Mouse (Mus musculus) spleen, adult 18-20 months (tissue): Measurements from ENCODE around the gene Neb.
"Not testable (repeated sequence)": the region's sequence is repeated elsewhere in the genome, so short reads cannot be mapped to it uniquely, and the experiment has no call there.

ENCODE experiments used
- DNase-seq, 2 experiments: peaks; one replicate each; pipeline ENCODE4 v3.0.0; 2022; ENCODE audit warnings: mixed read lengths in 2 of 2

Neb gene

DNA sequence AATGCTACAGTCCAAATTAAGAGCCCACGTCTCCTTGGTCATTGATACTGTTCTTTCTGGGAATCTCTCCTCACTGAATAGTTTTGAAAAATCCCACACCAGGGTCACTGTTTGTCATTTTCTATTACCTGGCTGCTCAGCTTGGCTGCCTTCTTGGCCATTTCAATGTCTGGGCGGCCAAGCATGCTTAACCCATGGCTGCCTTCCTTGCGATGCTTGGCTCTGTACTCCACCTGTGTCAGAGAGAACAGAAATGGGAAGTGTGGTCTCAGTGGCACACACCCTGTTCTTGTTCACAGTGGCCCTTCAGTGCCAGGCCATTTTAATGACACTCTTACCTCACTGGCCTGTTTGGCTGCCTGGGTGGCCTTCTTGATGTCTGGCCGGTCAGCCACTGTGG is 203.3 kb downstream of the Neb start:
- DNase-seq = peak in 1 of 2 experiments; percentile 10

DNA sequence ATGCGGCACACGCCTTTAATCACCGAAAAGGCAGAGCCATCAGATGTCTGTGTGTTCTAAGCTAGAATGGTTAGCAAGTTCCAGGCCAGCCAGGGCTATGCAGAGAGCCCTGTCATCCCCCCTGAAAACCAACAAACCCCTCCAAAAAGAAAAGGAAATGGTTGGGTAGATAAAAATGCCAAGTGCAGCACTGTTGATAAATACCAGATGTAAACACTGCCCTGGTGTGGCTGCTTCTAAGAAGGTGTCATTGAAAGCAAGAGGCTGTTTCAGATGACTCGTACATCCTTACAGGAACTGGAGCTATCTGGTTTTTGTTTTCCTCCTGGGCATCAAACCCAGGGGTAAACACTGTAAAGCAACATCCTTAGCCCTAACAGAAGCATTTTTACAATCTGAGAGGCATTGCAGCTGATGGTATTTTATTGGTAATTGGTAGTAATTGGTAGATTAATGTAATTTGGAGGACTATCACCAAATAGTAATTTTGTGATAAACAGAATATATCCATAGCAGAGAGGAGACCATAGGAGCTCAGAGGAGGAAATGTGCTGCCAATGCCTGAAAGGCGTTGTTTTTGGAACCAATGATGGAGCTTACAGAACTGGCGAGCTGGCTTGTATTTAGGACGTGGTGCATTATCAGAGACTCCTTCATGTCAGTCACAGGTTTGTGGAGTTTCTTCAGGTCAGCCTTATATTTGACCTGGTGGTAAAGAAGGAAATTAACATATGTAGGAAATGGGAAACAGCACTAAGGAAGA is 208.8 kb downstream of the Neb start:
- no peak for DNase-seq

DNA sequence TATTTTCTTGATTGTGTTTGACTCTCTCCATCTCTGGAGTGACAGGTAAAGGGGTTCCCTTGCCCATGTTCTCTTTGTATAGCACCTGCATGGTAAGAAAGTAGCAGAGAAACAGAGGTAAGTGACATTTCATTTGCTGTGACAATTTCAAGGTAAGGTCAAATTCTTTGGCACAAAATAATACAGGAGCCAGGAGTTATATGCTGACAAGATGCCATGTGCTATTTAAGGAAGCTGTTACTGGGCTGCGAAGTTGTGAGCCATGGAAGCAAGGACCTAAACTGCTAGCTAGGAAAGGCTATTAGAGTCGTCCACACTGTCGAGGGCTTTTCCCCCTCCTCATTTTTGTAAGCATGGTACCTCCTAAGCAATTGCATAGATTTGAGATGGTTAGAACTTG is 225.2 kb downstream of the Neb start:
- DNase-seq = no peak

DNA sequence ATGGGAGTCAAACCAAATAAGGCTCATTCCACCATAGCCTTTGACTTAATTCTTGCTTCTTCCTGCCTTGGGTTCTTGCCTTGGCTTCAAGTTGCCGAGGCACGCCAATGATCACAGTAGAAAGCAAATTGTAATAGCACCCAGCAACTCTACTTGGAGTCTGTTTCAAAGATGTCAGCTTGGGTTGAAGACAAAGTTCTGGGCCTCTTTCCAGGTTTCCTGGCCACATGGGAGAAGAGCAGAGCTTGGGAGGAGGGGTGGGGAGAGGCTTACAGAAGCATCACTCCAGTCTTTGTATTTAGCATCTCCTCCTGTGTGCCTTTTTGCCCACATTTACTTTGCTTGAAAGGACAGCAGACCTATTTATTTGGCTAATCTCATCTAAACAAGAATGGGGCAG is 244.9 kb downstream of the Neb start:
- no peak for DNase-seq

DNA sequence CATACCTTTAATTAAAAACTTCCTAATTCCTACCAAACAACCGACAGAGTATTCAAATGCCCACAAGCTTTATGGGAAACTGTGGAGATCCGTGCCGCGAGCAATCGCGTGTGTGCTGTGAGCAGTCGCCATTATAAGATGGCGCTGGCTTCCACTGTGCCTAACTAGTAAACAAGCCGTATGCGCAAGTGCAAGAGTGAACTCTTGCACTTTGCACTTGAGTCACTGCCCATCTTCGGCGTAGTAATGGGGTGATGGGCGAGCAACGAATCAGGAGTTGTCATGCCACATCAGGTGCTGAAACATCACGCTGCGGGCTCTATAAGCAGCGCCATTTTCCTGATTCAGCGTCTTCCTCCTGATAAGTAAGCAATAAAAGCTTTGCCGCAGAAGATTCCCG is 246.9 kb downstream of the Neb start:
- not testable (repeated sequence) for DNase-seq

DNA sequence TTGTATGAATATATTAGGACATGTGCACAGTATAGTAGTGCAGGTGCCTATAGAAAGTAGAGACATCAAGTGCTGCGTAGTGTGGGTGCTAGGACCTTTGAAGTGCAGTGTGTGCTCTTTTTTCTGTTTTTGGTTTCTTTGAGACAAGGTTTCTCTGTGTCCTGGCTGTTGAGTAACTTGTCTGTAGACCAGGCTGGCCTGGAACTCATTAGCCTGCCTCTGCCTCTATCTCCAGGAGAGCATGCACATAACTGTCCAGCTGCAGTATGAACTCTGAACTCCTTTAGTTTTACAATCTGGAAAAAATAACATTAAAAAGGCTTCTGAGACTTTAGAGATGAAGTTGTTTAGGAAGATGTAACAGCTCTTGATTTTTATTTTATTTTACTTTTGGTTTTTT is 264.2 kb downstream of the Neb start:
- no peak for DNase-seq
